28 mouse cellular contexts compared by ENCODE assay signal in the genomic region with DNA sequence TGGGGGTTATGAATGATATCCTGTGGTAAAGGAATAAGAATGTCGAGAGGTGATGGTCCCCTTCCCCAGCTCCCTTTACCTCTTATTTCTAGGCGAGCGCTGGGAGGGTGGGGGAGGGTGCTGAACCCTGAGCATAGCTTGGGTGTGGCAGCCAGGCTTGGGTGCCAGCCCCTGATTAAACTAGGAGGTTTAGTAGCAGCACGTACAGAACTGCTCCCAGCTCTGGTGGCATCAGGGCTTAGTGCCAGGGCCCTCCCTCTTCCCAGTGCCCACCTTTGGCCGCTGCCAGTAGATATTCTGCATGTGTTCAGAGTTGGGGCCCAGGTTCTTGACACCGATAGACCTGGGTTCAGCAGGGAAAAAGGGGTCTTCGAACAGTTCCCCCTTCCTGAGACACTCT. TPM values are rescaled to one million over a fixed set of nuclear protein-coding genes. Genes with fewer than 3 reads are reported as not detected.
A peak's percentile ranks its signal among the peaks of the same experiment; 100 is the strongest.
DNase-seq lines count a peak whose midpoint lies in the region; ATAC-seq lines count a peak whose summit lies in the region.
"Had no signal": no experiment of that assay in that cellular context is flagged by ENCODE, and none has a peak within 500 bp of the region (broad histone marks: within the 10 kb centered on the region; RNA-seq: fewer than 3 reads in every experiment).

No protein-coding gene starts in this region.

- no peak for DNase-seq in liver, embryonic 11.5 days (ENCODE audit: low spot score)
- no peak for DNase-seq in midbrain, embryonic 10.5 days (ENCODE audit: low spot score)
- no peak for DNase-seq in adrenal gland, adult (ENCODE audit: inconsistent age in 2 of 2, low spot score in 1 of 2)
- no peak for DNase-seq in Muller cell, postnatal 12 days (ENCODE audit: inconsistent ontology term)
- DNase-seq: adrenal gland, adult 2 months; adrenal gland, postnatal 25 days; cerebellum, adult 18-20 months; cerebellum, postnatal 10 days; gastrocnemius, postnatal 25 days; heart, postnatal 4 days had no signal

- no peak overlapping the region for H3K4me3 ChIP-seq in liver, embryonic 11.5 days (ENCODE audit: low read depth, low read length)
- no peak overlapping the region for H3K4me3 ChIP-seq in liver, embryonic 15.5 days (replicated peaks)
- no peak overlapping the region for H3K4me3 ChIP-seq in midbrain, embryonic 10.5 days
- H3K4me3 ChIP-seq: embryonic facial prominence, embryonic 10.5 days; erythroblast, embryonic 14.5 days; heart, embryonic 13.5 days; hindbrain, embryonic 12.5 days had no signal

- no peaks in the 10 kb centered on the region for H3K27me3 ChIP-seq in liver, embryonic 11.5 days (replicated peaks; ENCODE audit: control insufficient read depth, insufficient read depth, low read length)
- 0 out of 2 replicates have a peak, but pooled peaks cover 3% of the 10 kb centered on the region for H3K27me3 ChIP-seq in liver, embryonic 15.5 days
- H3K27me3 ChIP-seq in midbrain, embryonic 10.5 days (ENCODE audit: low read depth, poor library complexity, severe bottlenecking) = no peaks in the 10 kb centered on the region
- H3K27me3 ChIP-seq: heart, embryonic 13.5 days; hindbrain, embryonic 12.5 days; Patski had no signal

- no peaks in the 10 kb centered on the region for H3K36me3 ChIP-seq in liver, embryonic 11.5 days (ENCODE audit: control insufficient read depth, insufficient read depth, low read length)
- H3K36me3 ChIP-seq in liver, embryonic 15.5 days (replicated peaks) = no peaks in the 10 kb centered on the region
- H3K36me3 ChIP-seq in midbrain, embryonic 10.5 days = no peaks in the 10 kb centered on the region
- H3K36me3 ChIP-seq: embryonic facial prominence, embryonic 10.5 days; heart, embryonic 13.5 days; hindbrain, embryonic 12.5 days had no signal

- H3K9ac ChIP-seq in liver, embryonic 11.5 days (ENCODE audit: low read depth, low read length) = no peak overlapping the region
- H3K9ac ChIP-seq in liver, embryonic 15.5 days = no peak overlapping the region
- H3K9ac ChIP-seq: heart, embryonic 13.5 days; hindbrain, embryonic 12.5 days had no signal

- ATAC-seq in erythroblast, adult 5-6 weeks (replicated peaks; ENCODE audit: low FRiP score, poor library complexity, severe bottlenecking) = peak; percentile 84
- peak; percentile 60; the same call in 1 of the 2 replicates for ATAC-seq in liver, embryonic 11.5 days (replicated peaks; ENCODE audit: low FRiP score)
- ATAC-seq in liver, embryonic 15.5 days (ENCODE audit: insufficient read depth) = peak; percentile 77
- ATAC-seq in megakaryocyte-erythroid progenitor cell, adult 5-6 weeks (replicated peaks; ENCODE audit: low FRiP score, low TSS enrichment, poor library complexity, severe bottlenecking) = peak; percentile 89
- ATAC-seq: activated CD4-positive, CD25-positive, alpha-beta regulatory T cell, adult 4 months; forebrain, embryonic 16.5 days; hindbrain, embryonic 16.5 days; Patski had no signal

- H3K9me3 ChIP-seq in liver, embryonic 11.5 days (ENCODE audit: control insufficient read depth, low read length) = no peaks in the 10 kb centered on the region
- H3K9me3 ChIP-seq in liver, embryonic 15.5 days (replicated peaks) = no peaks in the 10 kb centered on the region
- no peaks in the 10 kb centered on the region for H3K9me3 ChIP-seq in midbrain, embryonic 10.5 days (replicated peaks)
- H3K9me3 ChIP-seq: embryonic facial prominence, embryonic 10.5 days; heart, embryonic 13.5 days; hindbrain, embryonic 12.5 days had no signal

- no peak overlapping the region for H3K4me2 ChIP-seq in liver, embryonic 11.5 days
- H3K4me2 ChIP-seq in liver, embryonic 15.5 days = peak overlapping the region; percentile 20
- H3K4me2 ChIP-seq: heart, embryonic 13.5 days; hindbrain, embryonic 12.5 days had no signal

- 66% methylated on average over 7 of the region's 7 CpGs for WGBS in liver, embryonic 11.5 days
- 46% methylated on average over 7 of the region's 7 CpGs for WGBS in liver, embryonic 15.5 days (ENCODE audit: insufficient replicate concordance)
- 75% methylated on average over 7 of the region's 7 CpGs for WGBS in midbrain, embryonic 10.5 days

- no peak overlapping the region for H3K27ac ChIP-seq in liver, embryonic 11.5 days (ENCODE audit: low read depth, low read length)
- no peak overlapping the region for H3K27ac ChIP-seq in liver, embryonic 15.5 days (replicated peaks)
- H3K27ac ChIP-seq in midbrain, embryonic 10.5 days (replicated peaks) = no peak overlapping the region
- H3K27ac ChIP-seq: embryonic facial prominence, embryonic 10.5 days; heart, embryonic 13.5 days; hindbrain, embryonic 12.5 days had no signal

- peaks cover 7% of the 10 kb centered on the region for H3K4me1 ChIP-seq in liver, embryonic 11.5 days (replicated peaks; ENCODE audit: control insufficient read depth, insufficient read depth, low read length)
- peaks cover 15% of the 10 kb centered on the region for H3K4me1 ChIP-seq in liver, embryonic 15.5 days (replicated peaks)
- no peaks in the 10 kb centered on the region for H3K4me1 ChIP-seq in midbrain, embryonic 10.5 days
- H3K4me1 ChIP-seq: heart, embryonic 13.5 days; hindbrain, embryonic 12.5 days had no signal

RNA-seq across cellular contexts. Expression of a gene that starts 5.9 kb away (rescaled TPM):
- total RNA-seq in erythroblast, adult 5-6 weeks (2015; ENCODE audit: low replicate concordance) = 0.96 and 1.0 TPM in 2 replicates
- 0.94 and 0.98 TPM in 2 replicates for total RNA-seq in erythroblast, adult 5-6 weeks (2017; ENCODE audit: low replicate concordance)
- 0.22 and 0.43 TPM in 2 replicates for polyA plus RNA-seq in liver, embryonic 11.5 days (2014; fragmentation: Nextera tagmentation; extraction: Ambion mirVana)
- 0.21 and 0.25 TPM in 2 replicates for polyA plus RNA-seq in liver, embryonic 15.5 days (2015; fragmentation: Nextera tagmentation; extraction: Ambion mirVana)
- total RNA-seq in megakaryocyte-erythroid progenitor cell, adult 5-6 weeks (2014; fragmentation: Nextera tagmentation) = 0.98 TPM in 1 of 2 replicates, not detected in the other
- 0.15 TPM in 1 of 2 replicates, not detected in the other for total RNA-seq in megakaryocyte-erythroid progenitor cell, adult 5-6 weeks (2017)
- polyA plus RNA-seq in midbrain, embryonic 10.5 days (2016; fragmentation: Nextera tagmentation; extraction: Ambion mirVana) = 0.76 and 1.5 TPM in 2 replicates
- total RNA-seq: granulocyte monocyte progenitor cell, adult 5-6 weeks; MEL had no signal
- polyA plus RNA-seq: adrenal gland, adult 2 months; embryonic facial prominence, embryonic 14.5 days; erythroblast, embryonic 14.5 days; heart, postnatal 0 days; Patski had no signal

RNA-seq across cellular contexts. Expression of a gene that starts 32.9 kb away (rescaled TPM):
- total RNA-seq in erythroblast, adult 5-6 weeks (2015; ENCODE audit: low replicate concordance) = 7.3 and 12.5 TPM in 2 replicates
- total RNA-seq in erythroblast, adult 5-6 weeks (2017; ENCODE audit: low replicate concordance) = 3.4 and 12.0 TPM in 2 replicates
- polyA plus RNA-seq in liver, embryonic 11.5 days (2014; fragmentation: Nextera tagmentation; extraction: Ambion mirVana) = 192 and 194 TPM in 2 replicates
- polyA plus RNA-seq in liver, embryonic 15.5 days (2015; fragmentation: Nextera tagmentation; extraction: Ambion mirVana) = 111 and 115 TPM in 2 replicates
- total RNA-seq in megakaryocyte-erythroid progenitor cell, adult 5-6 weeks (2014; fragmentation: Nextera tagmentation) = 79.0 and 88.9 TPM in 2 replicates
- total RNA-seq in megakaryocyte-erythroid progenitor cell, adult 5-6 weeks (2017) = 9.7 and 14.4 TPM in 2 replicates
- polyA plus RNA-seq in midbrain, embryonic 10.5 days (2016; fragmentation: Nextera tagmentation; extraction: Ambion mirVana) = 148 and 155 TPM in 2 replicates

RNA-seq across cellular contexts. Expression of a gene that starts 33.5 kb away (rescaled TPM):
- total RNA-seq in erythroblast, adult 5-6 weeks (2015; ENCODE audit: low replicate concordance) = 2.5 and 5.2 TPM in 2 replicates
- 0.43 and 3.9 TPM in 2 replicates for total RNA-seq in erythroblast, adult 5-6 weeks (2017; ENCODE audit: low replicate concordance)
- 16.0 and 18.0 TPM in 2 replicates for polyA plus RNA-seq in liver, embryonic 11.5 days (2014; fragmentation: Nextera tagmentation; extraction: Ambion mirVana)
- polyA plus RNA-seq in liver, embryonic 15.5 days (2015; fragmentation: Nextera tagmentation; extraction: Ambion mirVana) = 8.6 and 9.6 TPM in 2 replicates
- total RNA-seq in megakaryocyte-erythroid progenitor cell, adult 5-6 weeks (2014; fragmentation: Nextera tagmentation) = 19.3 and 21.1 TPM in 2 replicates
- 10.2 and 14.3 TPM in 2 replicates for total RNA-seq in megakaryocyte-erythroid progenitor cell, adult 5-6 weeks (2017)
- polyA plus RNA-seq in midbrain, embryonic 10.5 days (2016; fragmentation: Nextera tagmentation; extraction: Ambion mirVana) = 60.5 and 82.0 TPM in 2 replicates

RNA-seq across cellular contexts. Expression of a gene that starts 51.3 kb away (rescaled TPM):
- total RNA-seq in erythroblast, adult 5-6 weeks (2015; ENCODE audit: low replicate concordance) = not detected in 2 replicates
- not detected in 2 replicates for total RNA-seq in erythroblast, adult 5-6 weeks (2017; ENCODE audit: low replicate concordance)
- 0.62 and 1.0 TPM in 2 replicates for polyA plus RNA-seq in liver, embryonic 11.5 days (2014; fragmentation: Nextera tagmentation; extraction: Ambion mirVana)
- polyA plus RNA-seq in liver, embryonic 15.5 days (2015; fragmentation: Nextera tagmentation; extraction: Ambion mirVana) = 0.54 and 1.1 TPM in 2 replicates
- total RNA-seq in megakaryocyte-erythroid progenitor cell, adult 5-6 weeks (2014; fragmentation: Nextera tagmentation) = not detected in 2 replicates
- not detected in 2 replicates for total RNA-seq in megakaryocyte-erythroid progenitor cell, adult 5-6 weeks (2017)
- 0.21 and 0.39 TPM in 2 replicates for polyA plus RNA-seq in midbrain, embryonic 10.5 days (2016; fragmentation: Nextera tagmentation; extraction: Ambion mirVana)
- total RNA-seq: adrenal gland, adult 2 months; adrenal gland, postnatal 25 days; granulocyte monocyte progenitor cell, adult 5-6 weeks; heart, adult 8-10 months; heart, postnatal 4 days; MEL had no signal
- polyA plus RNA-seq: activated CD4-positive, CD25-positive, alpha-beta regulatory T cell, adult 4 months; forebrain, embryonic 11.5 days; forebrain, embryonic 16.5 days; frontal cortex, adult 2 months; heart, postnatal 0 days; hindbrain, embryonic 16.5 days; Patski had no signal

RNA-seq across cellular contexts. Expression of a gene that starts 53.8 kb away (rescaled TPM):
- 15.9 and 34.5 TPM in 2 replicates for total RNA-seq in erythroblast, adult 5-6 weeks (2015; ENCODE audit: low replicate concordance)
- 32.9 and 46.5 TPM in 2 replicates for total RNA-seq in erythroblast, adult 5-6 weeks (2017; ENCODE audit: low replicate concordance)
- polyA plus RNA-seq in liver, embryonic 11.5 days (2014; fragmentation: Nextera tagmentation; extraction: Ambion mirVana) = 277 and 325 TPM in 2 replicates
- 175 and 180 TPM in 2 replicates for polyA plus RNA-seq in liver, embryonic 15.5 days (2015; fragmentation: Nextera tagmentation; extraction: Ambion mirVana)
- 166 and 176 TPM in 2 replicates for total RNA-seq in megakaryocyte-erythroid progenitor cell, adult 5-6 weeks (2014; fragmentation: Nextera tagmentation)
- total RNA-seq in megakaryocyte-erythroid progenitor cell, adult 5-6 weeks (2017) = 89.2 and 171 TPM in 2 replicates
- 62.9 and 70.6 TPM in 2 replicates for polyA plus RNA-seq in midbrain, embryonic 10.5 days (2016; fragmentation: Nextera tagmentation; extraction: Ambion mirVana)
